In genomic region chr14:77256943-77257342, GRCm38 (mm10) we compare ENCODE assay signal across 11 mouse cellular contexts.
DNase-seq lines count a peak whose midpoint lies in the region; ATAC-seq lines count a peak whose summit lies in the region.
"Had no signal": no experiment of that assay in that cellular context is flagged by ENCODE, and none has a peak within 500 bp of the region (broad histone marks: within the 10 kb centered on the region; RNA-seq: fewer than 3 reads in every experiment).

No protein-coding gene starts in this region.

- no peaks in the 10 kb centered on the region for H3K9me3 ChIP-seq in forebrain, embryonic 15.5 days
- no peaks in the 10 kb centered on the region for H3K9me3 ChIP-seq in forebrain, embryonic 11.5 days (ENCODE audit: control insufficient read depth, low read length)
- H3K9me3 ChIP-seq in neural tube, embryonic 13.5 days, result no peaks in the 10 kb centered on the region
- H3K9me3 ChIP-seq: embryonic facial prominence, embryonic 15.5 days; limb, embryonic 13.5 days; midbrain, embryonic 12.5 days had no signal

- H3K27ac ChIP-seq in forebrain, embryonic 15.5 days (replicated peaks), result peak overlapping the region; percentile 78
- no peak overlapping the region for H3K27ac ChIP-seq in forebrain, embryonic 11.5 days (ENCODE audit: low read depth, low read length)
- 0 out of 2 replicates have a peak overlapping the region, but pooled peaks have one; percentile 1 for H3K27ac ChIP-seq in neural tube, embryonic 13.5 days (replicated peaks)
- H3K27ac ChIP-seq: embryonic facial prominence, embryonic 15.5 days; limb, embryonic 13.5 days; midbrain, embryonic 12.5 days had no signal

- no peaks in the 10 kb centered on the region for H3K27me3 ChIP-seq in forebrain, embryonic 15.5 days
- no peaks in the 10 kb centered on the region for H3K27me3 ChIP-seq in forebrain, embryonic 11.5 days (ENCODE audit: control insufficient read depth, insufficient read depth, low read length)
- H3K27me3 ChIP-seq in neural tube, embryonic 13.5 days, result no peaks in the 10 kb centered on the region
- H3K27me3 ChIP-seq: embryonic facial prominence, embryonic 15.5 days; limb, embryonic 13.5 days; midbrain, embryonic 12.5 days had no signal

- H3K4me2 ChIP-seq in forebrain, embryonic 15.5 days (replicated peaks), result no peak overlapping the region
- H3K4me2 ChIP-seq in forebrain, embryonic 11.5 days (ENCODE audit: low read depth, low read length, severe bottlenecking), result no peak overlapping the region
- H3K4me2 ChIP-seq in neural tube, embryonic 13.5 days, result no peak overlapping the region
- H3K4me2 ChIP-seq: embryonic facial prominence, embryonic 15.5 days; limb, embryonic 13.5 days; midbrain, embryonic 12.5 days had no signal

- ATAC-seq in forebrain, embryonic 15.5 days (replicated peaks), result peak; percentile 80
- no peak for ATAC-seq in forebrain, embryonic 11.5 days (replicated peaks; ENCODE audit: low FRiP score)
- no peak for ATAC-seq in neural tube, embryonic 13.5 days (ENCODE audit: low read depth)

- H3K9ac ChIP-seq in forebrain, embryonic 15.5 days (replicated peaks), result no peak overlapping the region
- H3K9ac ChIP-seq in forebrain, embryonic 11.5 days (ENCODE audit: low read length), result no peak overlapping the region
- H3K9ac ChIP-seq in neural tube, embryonic 13.5 days, result no peak overlapping the region
- H3K9ac ChIP-seq: embryonic facial prominence, embryonic 15.5 days; limb, embryonic 13.5 days; midbrain, embryonic 12.5 days had no signal

- H3K4me3 ChIP-seq in forebrain, embryonic 15.5 days, result no peak overlapping the region
- H3K4me3 ChIP-seq in forebrain, embryonic 11.5 days (ENCODE audit: low read depth, low read length), result no peak overlapping the region
- no peak overlapping the region for H3K4me3 ChIP-seq in neural tube, embryonic 13.5 days
- H3K4me3 ChIP-seq: embryonic facial prominence, embryonic 15.5 days; limb, embryonic 13.5 days; midbrain, embryonic 12.5 days had no signal

- H3K36me3 ChIP-seq in forebrain, embryonic 15.5 days, result no peaks in the 10 kb centered on the region
- no peaks in the 10 kb centered on the region for H3K36me3 ChIP-seq in forebrain, embryonic 11.5 days (ENCODE audit: control insufficient read depth, insufficient read depth, low read length)
- no peaks in the 10 kb centered on the region for H3K36me3 ChIP-seq in neural tube, embryonic 13.5 days
- H3K36me3 ChIP-seq: embryonic facial prominence, embryonic 15.5 days; G1E; limb, embryonic 13.5 days; midbrain, embryonic 12.5 days had no signal

- no peak for DNase-seq in forebrain, embryonic 11.5 days (ENCODE audit: low spot score)
- no peak for DNase-seq in neural tube, embryonic 10.5 days (ENCODE audit: extremely low spot score, low spot score)
- DNase-seq in cerebellum, postnatal 36 days, result peak; percentile 72 to 81
- DNase-seq in gastrocnemius, postnatal 10 days, result no peak
- DNase-seq in kidney, postnatal 14 days, result no peak

- peaks cover 16% of the 10 kb centered on the region for H3K4me1 ChIP-seq in forebrain, embryonic 15.5 days
- H3K4me1 ChIP-seq in forebrain, embryonic 11.5 days (replicated peaks; ENCODE audit: control insufficient read depth, insufficient read depth, low read length), result no peaks in the 10 kb centered on the region
- H3K4me1 ChIP-seq in neural tube, embryonic 13.5 days (replicated peaks), result peaks cover 26% of the 10 kb centered on the region

- WGBS in forebrain, embryonic 15.5 days, result 48% methylated on average over 2 of the region's 2 CpGs
- WGBS in forebrain, embryonic 11.5 days, result 88% methylated on average over 2 of the region's 2 CpGs
- WGBS in neural tube, embryonic 13.5 days, result 61% methylated on average over 2 of the region's 2 CpGs

Comparison
In these comparisons a context has a peak if more than half of its experiments do, and no peak if none do; other contexts are left out.
1. DNase-seq: peak in cerebellum, postnatal 36 days (2 of 2); none in forebrain, embryonic 11.5 days (single experiment), neural tube, embryonic 10.5 days (single experiment), gastrocnemius, postnatal 10 days (single experiment) and kidney, postnatal 14 days (single experiment).